Mouse (Mus musculus): ENCODE results near the gene Insrr. TPM values are rescaled to one million over a fixed set of nuclear protein-coding genes. Genes with fewer than 3 reads are reported as not detected.

Gene Insrr
- polyA plus RNA-seq (2016; fragmentation: Nextera tagmentation; extraction: Ambion mirVana): 0.78 and 0.89 TPM in 2 replicates

GRCm38 (mm10) chr3:87796736-87797334 is at the start of gene Insrr:
Gene Insrr, plus strand, starts transcription at chr3:87796951.
- peak; percentile 55 for DNase-seq (ENCODE audit: low spot score)
- Histone ChIP-seq H3K27me3 (ENCODE audit: low read depth, poor library complexity, severe bottlenecking) (peaks cover 100% of the 10 kb centered on the region), H3K27ac (replicated peaks) (peak within 1 kb of the TSS; percentile 72), H3K9me3 (replicated peaks) (no peaks in the 10 kb centered on the region), H3K4me1 (peaks cover 43% of the 10 kb centered on the region), H3K4me3 (peak within 1 kb of the TSS; percentile 51), H3K36me3 (no peaks in the 10 kb centered on the region)
- 0% methylated on average over 29 of the region's 29 CpGs for WGBS

- H3K9me3 ChIP-seq (replicated peaks): no peaks in the 10 kb centered on the region
- H3K27ac ChIP-seq (replicated peaks): no peak within 1 kb of the TSS
- H3K36me3 ChIP-seq: no peaks in the 10 kb centered on the region
- peaks cover 10% of the 10 kb centered on the region for H3K27me3 ChIP-seq (ENCODE audit: low read depth, poor library complexity, severe bottlenecking)
- 50% methylated on average over 13 of the region's 13 CpGs for whole genome bisulfite sequencing
- no peak for DNase-seq (ENCODE audit: low spot score)
- H3K4me1 ChIP-seq: peaks cover 21% of the 10 kb centered on the region
- H3K4me3 ChIP-seq: no peak within 1 kb of the TSS
Measured at GRCm38 (mm10) chr3:87748431-87748830, 48.3 kb upstream of the Insrr start, which contains the start of gene Lrrc71. Gene Lrrc71, minus strand, starts transcription at chr3:87748625.

- H3K9me3 ChIP-seq (replicated peaks): no peaks in the 10 kb centered on the region
- no peak overlapping the region for H3K27ac ChIP-seq (replicated peaks)
- DNase-seq (ENCODE audit: low spot score): peak; percentile 33
- 22% methylated on average over 5 of the region's 5 CpGs for WGBS
- H3K4me3 ChIP-seq: no peak overlapping the region
- H3K4me1 ChIP-seq: peaks cover 21% of the 10 kb centered on the region
- peaks cover 16% of the 10 kb centered on the region for H3K27me3 ChIP-seq (ENCODE audit: low read depth, poor library complexity, severe bottlenecking)
- no peaks in the 10 kb centered on the region for H3K36me3 ChIP-seq
Measured at GRCm38 (mm10) chr3:87749036-87749435, 47.7 kb upstream of the Insrr start.

- Histone ChIP-seq H3K4me3 (no peak overlapping the region), H3K27ac (replicated peaks) (no peak overlapping the region), H3K4me1 (peaks cover 18% of the 10 kb centered on the region), H3K9me3 (replicated peaks) (no peaks in the 10 kb centered on the region), H3K27me3 (ENCODE audit: low read depth, poor library complexity, severe bottlenecking) (peaks cover 26% of the 10 kb centered on the region), H3K36me3 (no peaks in the 10 kb centered on the region)
- 93% methylated on average over 12 of the region's 12 CpGs for WGBS
- DNase-seq (ENCODE audit: low spot score): no peak
Measured at GRCm38 (mm10) chr3:87749977-87750376, 46.8 kb upstream of the Insrr start.

GRCm38 (mm10) chr3:87752567-87752966 is 44.2 kb upstream of the Insrr start:
- Histone ChIP-seq H3K27me3 (ENCODE audit: low read depth, poor library complexity, severe bottlenecking) (peaks cover 48% of the 10 kb centered on the region), H3K4me3 (no peak overlapping the region)
- 85% methylated on average over 3 of the region's 3 CpGs for WGBS

GRCm38 (mm10) chr3:87753829-87754228 is 42.9 kb upstream of the Insrr start:
- Histone ChIP-seq H3K4me3 (no peak overlapping the region), H3K36me3 (no peaks in the 10 kb centered on the region), H3K27ac (replicated peaks) (no peak overlapping the region; the same call in 1 of the 2 replicates), H3K9me3 (replicated peaks) (no peaks in the 10 kb centered on the region), H3K27me3 (ENCODE audit: low read depth, poor library complexity, severe bottlenecking) (peaks cover 60% of the 10 kb centered on the region), H3K4me1 (peaks cover 15% of the 10 kb centered on the region)
- WGBS: 81% methylated on average over 13 of the region's 13 CpGs
- DNase-seq (ENCODE audit: low spot score): no peak

More at GRCm38 (mm10) chr3:87752567-87752966, 44.2 kb upstream of the Insrr start:
- Histone ChIP-seq H3K27ac (replicated peaks) (no peak overlapping the region), H3K9me3 (replicated peaks) (no peaks in the 10 kb centered on the region), H3K4me1 (peaks cover 19% of the 10 kb centered on the region), H3K36me3 (no peaks in the 10 kb centered on the region)
- DNase-seq (ENCODE audit: low spot score): no peak

- Histone ChIP-seq H3K4me3 (peak overlapping the region; percentile 45), H3K4me1 (peaks cover 20% of the 10 kb centered on the region), H3K27ac (replicated peaks) (peak overlapping the region; percentile 70), H3K27me3 (ENCODE audit: low read depth, poor library complexity, severe bottlenecking) (peaks cover 58% of the 10 kb centered on the region), H3K9me3 (replicated peaks) (no peaks in the 10 kb centered on the region), H3K36me3 (no peaks in the 10 kb centered on the region)
- WGBS: 2% methylated on average over 24 of the region's 24 CpGs
- DNase-seq (ENCODE audit: low spot score): peak; percentile 88
Measured at GRCm38 (mm10) chr3:87755964-87756363, 40.8 kb upstream of the Insrr start.

GRCm38 (mm10) chr3:87756488-87756887 is 40.3 kb upstream of the Insrr start:
- no peaks in the 10 kb centered on the region for H3K9me3 ChIP-seq (replicated peaks)
- H3K36me3 ChIP-seq: no peaks in the 10 kb centered on the region
- H3K4me1 ChIP-seq: peaks cover 23% of the 10 kb centered on the region
- no peak for DNase-seq (ENCODE audit: low spot score)
- 49% methylated on average over 20 of the region's 20 CpGs for WGBS
- H3K4me3 ChIP-seq: peak overlapping the region; percentile 45
- peak overlapping the region; percentile 70 for H3K27ac ChIP-seq (replicated peaks)
- peaks cover 58% of the 10 kb centered on the region for H3K27me3 ChIP-seq (ENCODE audit: low read depth, poor library complexity, severe bottlenecking)

- H3K4me1 ChIP-seq: peaks cover 36% of the 10 kb centered on the region
Measured at GRCm38 (mm10) chr3:87758641-87759040, 38.1 kb upstream of the Insrr start.

GRCm38 (mm10) chr3:87761408-87762375 is 35.1 kb upstream of the Insrr start:
- Histone ChIP-seq H3K36me3 (no peaks in the 10 kb centered on the region), H3K27me3 (ENCODE audit: low read depth, poor library complexity, severe bottlenecking) (peaks cover 70% of the 10 kb centered on the region), H3K4me1 (peaks cover 46% of the 10 kb centered on the region), H3K27ac (replicated peaks) (peak overlapping the region; percentile 46; the same call in 1 of the 2 replicates), H3K4me3 (no peak overlapping the region), H3K9me3 (replicated peaks) (no peaks in the 10 kb centered on the region)
- DNase-seq (ENCODE audit: low spot score): no peak
- 69% methylated on average over 20 of the region's 20 CpGs for WGBS

More at GRCm38 (mm10) chr3:87758641-87759040, 38.1 kb upstream of the Insrr start:
- Histone ChIP-seq H3K36me3 (no peaks in the 10 kb centered on the region), H3K27ac (replicated peaks) (no peak overlapping the region), H3K27me3 (ENCODE audit: low read depth, poor library complexity, severe bottlenecking) (peaks cover 72% of the 10 kb centered on the region), H3K9me3 (replicated peaks) (no peaks in the 10 kb centered on the region), H3K4me3 (no peak overlapping the region)
- 45% methylated on average over 4 of the region's 5 CpGs for WGBS
- DNase-seq (ENCODE audit: low spot score): no peak

GRCm38 (mm10) chr3:87763202-87763601 is 33.5 kb upstream of the Insrr start:
- Histone ChIP-seq H3K4me1 (peaks cover 46% of the 10 kb centered on the region), H3K4me3 (no peak overlapping the region), H3K9me3 (replicated peaks) (no peaks in the 10 kb centered on the region), H3K36me3 (no peaks in the 10 kb centered on the region), H3K27ac (replicated peaks) (peak overlapping the region; percentile 19; the same call in 1 of the 2 replicates), H3K27me3 (ENCODE audit: low read depth, poor library complexity, severe bottlenecking) (peaks cover 70% of the 10 kb centered on the region)
- no peak for DNase-seq (ENCODE audit: low spot score)
- 63% methylated on average over 4 of the region's 4 CpGs for WGBS

- Histone ChIP-seq H3K9me3 (replicated peaks) (no peaks in the 10 kb centered on the region), H3K27me3 (ENCODE audit: low read depth, poor library complexity, severe bottlenecking) (peaks cover 70% of the 10 kb centered on the region), H3K36me3 (no peaks in the 10 kb centered on the region), H3K27ac (replicated peaks) (peak overlapping the region; percentile 19; the same call in 1 of the 2 replicates), H3K4me3 (peak overlapping the region; percentile 18), H3K4me1 (peaks cover 45% of the 10 kb centered on the region)
- WGBS: 30% methylated on average over 15 of the region's 15 CpGs
- DNase-seq (ENCODE audit: low spot score): peak; percentile 38
Measured at GRCm38 (mm10) chr3:87763683-87764289, 33.0 kb upstream of the Insrr start.

Measured in midbrain, embryonic 10.5 days (tissue).